Mouse (Mus musculus) bone marrow macrophage, adult 2 months (primary cell): ENCODE measurements at regions not wholly inside any gene's neighbourhood (a gene's known extent, or its start where the extent isn't known, plus 50 kb on each side); places are given as distances from the start of the nearest gene placed in this dataset.

Experiments used
- H3K27ac ChIP-seq: 2 replicates; pipeline ENCODE4 v1.5.1; 2012; ENCODE audit warnings: low read depth, low read length; ENCODE audit not compliant: insufficient read depth
- H3K4me1 ChIP-seq: 2 replicates; pipeline ENCODE4 v1.6.1; 2012; ENCODE audit warnings: low read length; ENCODE audit not compliant: control insufficient read depth, insufficient read depth
- H3K4me3 ChIP-seq: 2 replicates; pipeline ENCODE4 v1.5.1; 2012; ENCODE audit warnings: mild to moderate bottlenecking, low read length, moderate library complexity; ENCODE audit not compliant: insufficient read depth
- CTCF ChIP-seq: IDR thresholded peaks from 2 replicates; pipeline ENCODE4 v1.5.1; 2012; ENCODE audit warnings: low read depth, mild to moderate bottlenecking, low read length, moderate library complexity
- POLR2A ChIP-seq: IDR thresholded peaks from 2 replicates; pipeline ENCODE4 v1.6.1; 2012; ENCODE audit warnings: mild to moderate bottlenecking, low read depth, low read length, borderline replicate concordance

- no peaks in the 10 kb centered on the region for H3K4me1 ChIP-seq
- no peak overlapping the region for H3K4me3 ChIP-seq
- no peak overlapping the region for H3K27ac ChIP-seq
- no peak for TF ChIP-seq CTCF
- TF ChIP-seq POLR2A = no peak
Measured at GRCm38 (mm10) chr8:116268685-116269084, 236.1 kb upstream of the Dynlrb2 start.

- no peak overlapping the region for H3K4me3 ChIP-seq
Measured at GRCm38 (mm10) chr8:116268161-116268560, 236.6 kb upstream of the Dynlrb2 start.

DNA sequence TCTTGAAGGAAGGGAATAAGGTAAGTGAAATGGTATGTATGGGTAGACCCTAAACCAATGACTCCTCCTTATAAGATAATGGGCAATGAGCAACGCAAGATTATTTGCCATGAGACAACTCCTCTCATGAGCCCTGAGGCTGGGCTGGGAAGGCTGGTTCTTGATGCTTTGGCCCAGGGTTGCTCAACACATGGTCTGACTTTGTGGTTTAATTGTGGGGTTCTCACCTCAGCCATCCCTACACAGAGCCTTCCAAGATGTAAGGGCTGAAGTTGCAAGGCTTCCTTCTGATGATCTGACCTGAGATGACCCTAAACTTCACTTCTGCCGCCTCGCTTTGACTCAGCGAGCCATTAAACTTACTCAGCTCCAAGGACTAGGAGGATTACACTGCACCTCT, 237.8 kb upstream of the Dynlrb2 start:
- Histone ChIP-seq H3K4me3 (no peak overlapping the region), H3K27ac (no peak overlapping the region), H3K4me1 (no peaks in the 10 kb centered on the region)
- TF ChIP-seq POLR2A (no peak), CTCF (no peak)

More at GRCm38 (mm10) chr8:116268161-116268560, 236.6 kb upstream of the Dynlrb2 start:
- TF ChIP-seq POLR2A (no peak), CTCF (no peak)
- Histone ChIP-seq H3K27ac (no peak overlapping the region), H3K4me1 (no peaks in the 10 kb centered on the region)

DNA sequence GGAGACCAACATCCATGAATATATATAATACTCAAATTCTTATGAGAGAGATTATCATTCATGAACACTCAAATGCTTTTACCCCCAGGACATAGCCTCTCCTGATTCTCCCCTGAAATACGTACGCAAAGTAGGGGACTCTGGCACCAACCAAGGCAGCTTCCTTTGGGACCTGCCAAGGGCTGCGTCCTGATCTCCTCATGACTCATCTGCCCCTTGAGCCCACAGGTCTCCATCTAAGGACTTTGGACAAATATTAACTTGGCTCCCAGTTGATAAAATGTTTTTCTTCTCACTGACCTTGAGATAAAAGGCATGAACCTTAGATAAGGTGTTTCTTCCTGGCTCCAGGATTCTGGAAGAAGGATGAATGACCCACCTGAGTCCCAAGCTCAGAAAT, 239.2 kb upstream of the Dynlrb2 start:
- TF ChIP-seq POLR2A (no peak), CTCF (no peak)
- Histone ChIP-seq H3K4me1 (no peaks in the 10 kb centered on the region), H3K27ac (no peak overlapping the region), H3K4me3 (no peak overlapping the region)

DNA sequence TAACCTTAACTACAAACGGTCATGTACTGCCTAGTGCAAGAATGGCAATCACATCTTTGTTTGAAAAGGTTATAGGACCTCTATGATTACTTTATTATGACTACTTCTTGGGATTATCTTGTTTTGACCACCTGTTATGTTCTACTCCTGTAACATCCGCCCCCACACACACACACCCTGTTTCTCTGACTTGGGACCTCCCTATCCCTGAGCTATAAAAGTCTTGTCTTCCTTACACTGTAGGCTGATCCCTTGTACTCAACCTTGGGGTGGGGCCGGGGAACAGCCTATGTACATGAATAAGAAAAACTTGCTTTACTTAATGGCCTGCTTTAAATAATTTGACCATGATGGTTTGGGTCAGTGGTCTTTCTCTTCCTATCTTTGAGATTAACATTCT, 240.7 kb upstream of the Dynlrb2 start:
- no peak overlapping the region for H3K27ac ChIP-seq
- TF ChIP-seq POLR2A = no peak
- TF ChIP-seq CTCF = no peak
- H3K4me3 ChIP-seq = no peak overlapping the region
- H3K4me1 ChIP-seq = no peaks in the 10 kb centered on the region

DNA sequence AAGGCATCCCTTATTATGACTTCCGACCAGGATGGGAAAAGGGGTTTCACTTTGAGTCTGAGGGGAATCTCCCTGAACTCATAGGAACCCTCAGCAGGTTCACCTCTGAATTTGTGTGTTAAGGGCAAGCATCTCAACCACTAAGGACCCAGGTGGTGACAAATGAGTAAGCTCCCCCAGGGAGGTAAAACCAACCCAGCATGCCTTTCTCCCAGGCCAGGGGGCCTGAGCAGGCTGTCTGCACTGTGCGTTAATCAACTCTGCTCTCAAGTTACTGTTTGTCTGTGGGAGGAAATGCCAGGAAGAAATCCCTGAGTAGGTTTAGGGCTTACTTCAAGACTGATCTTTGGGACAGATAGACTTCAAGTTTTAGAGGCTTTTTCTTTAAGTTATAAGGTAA, 243.5 kb upstream of the Dynlrb2 start:
- no peak overlapping the region for H3K4me3 ChIP-seq

DNA sequence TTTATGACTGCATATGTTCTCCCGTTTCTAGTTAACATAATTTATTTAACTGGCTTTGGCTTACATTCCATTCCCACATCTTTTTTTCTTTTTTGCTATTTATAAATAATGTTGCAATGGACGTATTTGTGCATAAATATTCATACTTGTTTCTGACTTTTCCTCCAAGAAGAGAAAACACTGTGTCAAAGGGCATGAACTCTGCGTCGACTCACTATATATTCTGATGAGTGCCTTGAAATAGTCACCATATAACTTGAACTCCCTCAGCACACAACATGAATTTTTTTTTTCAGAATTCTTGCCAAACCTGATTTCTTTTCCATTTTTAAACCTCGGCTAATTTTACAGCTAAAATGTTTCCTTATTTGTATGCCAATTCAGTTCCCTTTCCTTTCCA, 249.4 kb upstream of the Dynlrb2 start:
- TF ChIP-seq CTCF = no peak
- no peak for TF ChIP-seq POLR2A
- Histone ChIP-seq H3K4me3 (no peak overlapping the region), H3K4me1 (no peaks in the 10 kb centered on the region), H3K27ac (no peak overlapping the region)

More for the DNA sequence above, 243.5 kb upstream of the Dynlrb2 start:
- Histone ChIP-seq H3K4me1 (no peaks in the 10 kb centered on the region), H3K27ac (no peak overlapping the region)
- TF ChIP-seq POLR2A (no peak), CTCF (no peak)

DNA sequence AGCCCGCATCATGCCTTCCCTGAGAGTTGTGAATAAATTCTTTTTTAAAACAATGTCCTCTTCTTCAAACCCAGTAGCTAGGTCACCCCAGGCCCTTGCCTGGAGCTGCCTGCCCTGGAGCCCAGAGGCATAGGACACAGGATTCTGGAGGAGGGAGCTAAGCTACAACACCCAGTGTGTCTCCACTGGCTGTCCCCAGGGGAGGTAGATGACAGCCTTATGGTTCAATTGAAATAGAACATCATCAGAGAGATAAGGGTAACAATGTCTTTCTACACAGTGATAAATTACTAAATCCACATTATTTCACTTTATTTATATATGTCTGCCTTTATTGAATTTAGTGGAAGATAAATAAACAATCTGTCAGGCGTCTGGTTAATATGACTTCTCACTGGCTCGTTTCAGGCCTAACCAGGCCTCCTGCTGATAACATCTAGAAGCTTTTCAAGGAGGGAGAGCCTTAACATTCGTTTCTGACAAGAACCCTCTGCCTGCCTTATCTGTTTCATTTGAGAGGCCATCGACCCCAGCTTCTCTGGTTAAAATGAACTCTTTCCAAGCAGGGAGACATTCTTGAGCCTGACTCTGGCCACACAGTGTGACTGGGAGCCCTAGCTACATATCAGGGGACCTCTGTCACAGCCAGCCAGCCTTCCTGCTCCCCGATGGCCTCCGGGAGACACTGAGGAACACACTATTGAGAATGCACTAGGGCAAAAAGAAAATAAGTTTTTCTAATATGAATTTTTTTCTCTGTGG, 252.1 kb upstream of the Dynlrb2 start:
- H3K4me3 ChIP-seq = no peak overlapping the region
- no peak for TF ChIP-seq CTCF
- TF ChIP-seq POLR2A = no peak
- no peaks in the 10 kb centered on the region for H3K4me1 ChIP-seq
- H3K27ac ChIP-seq = no peak overlapping the region

GRCm38 (mm10) chr8:116248398-116248797, 256.4 kb upstream of the Dynlrb2 start:
- no peak overlapping the region for H3K4me3 ChIP-seq
- H3K4me1 ChIP-seq = no peaks in the 10 kb centered on the region
- H3K27ac ChIP-seq = no peak overlapping the region
- TF ChIP-seq CTCF (no peak), POLR2A (no peak)

DNA sequence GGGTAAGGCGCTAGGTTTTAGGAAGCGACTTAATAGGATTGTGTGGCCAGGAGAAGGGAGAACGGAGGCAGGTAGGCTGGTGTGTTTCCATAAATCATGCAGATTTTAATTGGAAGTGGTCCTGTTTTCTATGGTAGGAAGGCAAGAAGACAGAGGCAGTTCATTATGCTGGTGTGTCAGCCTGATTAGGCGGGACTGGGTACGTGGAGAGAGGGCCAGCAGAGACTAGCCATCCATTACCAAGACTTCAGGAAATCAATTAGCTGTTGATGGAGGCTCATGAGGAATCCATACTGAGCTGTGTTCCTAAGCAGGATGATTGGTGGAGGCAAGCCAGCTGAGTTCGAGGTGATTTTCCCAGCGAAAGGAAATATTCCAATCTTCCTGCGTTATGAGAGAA, 261.3 kb upstream of the Dynlrb2 start:
- Histone ChIP-seq H3K4me1 (no peaks in the 10 kb centered on the region), H3K27ac (no peak overlapping the region), H3K4me3 (no peak overlapping the region)
- TF ChIP-seq POLR2A = no peak
- no peak for TF ChIP-seq CTCF
